Mouse (Mus musculus) liver, embryonic 15.5 days (tissue): Measurements from ENCODE around the gene Gm20388. TPM values are rescaled to one million over a fixed set of nuclear protein-coding genes. Genes with fewer than 3 reads are reported as not detected.

Source experiments
- ATAC-seq: fragments of 200-750 bp; cut with Nextera tagmentation; 2 replicates; pipeline ENCODE4 v1.8.0; 2017; ENCODE audit warnings: moderate number of reproducible peaks, mild to moderate bottlenecking, moderate library complexity; ENCODE audit not compliant: insufficient read depth
- H3K27ac ChIP-seq: fragments of 300-500 bp; sonication (generic); replicated peaks from 2 replicates; pipeline ENCODE4 v1.5.1; 2015; ENCODE audit warnings: mild to moderate bottlenecking, inconsistent platforms
- H3K27me3 ChIP-seq: fragments of 300-500 bp; sonication (generic); 2 replicates; pipeline ENCODE4 v1.6.1; 2015; ENCODE audit warnings: mild to moderate bottlenecking, inconsistent platforms
- H3K36me3 ChIP-seq: fragments of 300-500 bp; sonication (generic); replicated peaks from 2 replicates; pipeline ENCODE4 v1.6.1; 2015; ENCODE audit warnings: moderate library complexity, mild to moderate bottlenecking, inconsistent platforms
- H3K4me1 ChIP-seq: fragments of 300-500 bp; sonication (generic); replicated peaks from 2 replicates; pipeline ENCODE4 v1.6.1; 2015; ENCODE audit warnings: inconsistent platforms
- H3K4me2 ChIP-seq: fragments of 300-500 bp; sonication (generic); 2 replicates; pipeline ENCODE4 v1.6.1; 2015; ENCODE audit warnings: moderate library complexity, mild to moderate bottlenecking, inconsistent platforms
- H3K4me3 ChIP-seq: fragments of 300-500 bp; sonication (generic); replicated peaks from 2 replicates; pipeline ENCODE4 v1.5.1; 2015; ENCODE audit warnings: mild to moderate bottlenecking, inconsistent platforms
- H3K9ac ChIP-seq: fragments of 300-500 bp; sonication (generic); 2 replicates; pipeline ENCODE4 v1.6.1; 2015; ENCODE audit warnings: moderate library complexity, mild to moderate bottlenecking, inconsistent platforms
- H3K9me3 ChIP-seq: fragments of 300-500 bp; sonication (generic); replicated peaks from 2 replicates; pipeline ENCODE4 v1.6.1; 2016; ENCODE audit warnings: inconsistent platforms
- WGBS: fragments of 180-500 bp; shearing (Covaris S2); methylation state at CpG from one replicate; pipeline ENCODE4 v1.1.7; 2015; ENCODE audit warnings: mixed read lengths; ENCODE audit not compliant: insufficient replicate concordance; 5-methylcytosine and 5-hydroxymethylcytosine counted together
- polyA plus RNA-seq: library from polyadenylated mRNA; unstranded; fragments of >200 nt; fragmentation: Nextera tagmentation; extraction: Ambion mirVana; gene quantifications from 2 replicates; pipeline ENCODE4 v1.2.1, GENCODE M21; 2015

The Gm20388 gene
- polyA plus RNA-seq, 1 experiment from 2014 or later = not detected

GRCm38 (mm10) chr8:120293421-120294357 lies 383.0 kb downstream of the Gm20388 start:
- ATAC-seq = peak; percentile 89
- H3K4me1 ChIP-seq = peaks cover 90% of the 10 kb centered on the region
- H3K9me3 ChIP-seq = no peaks in the 10 kb centered on the region
- WGBS = 12% methylated on average over 18 of the region's 18 CpGs
- no peaks in the 10 kb centered on the region for H3K36me3 ChIP-seq
- H3K4me3 ChIP-seq = peak overlapping the region; percentile 65
- peak overlapping the region; percentile 76 for H3K9ac ChIP-seq
- peak overlapping the region; percentile 86 for H3K4me2 ChIP-seq
- peak overlapping the region; percentile 97 for H3K27ac ChIP-seq
- no peaks in the 10 kb centered on the region for H3K27me3 ChIP-seq

GRCm38 (mm10) chr8:120294982-120295870 lies 384.6 kb downstream of the Gm20388 start:
- peak overlapping the region; percentile 86 for H3K4me2 ChIP-seq
- no peaks in the 10 kb centered on the region for H3K27me3 ChIP-seq
- H3K4me3 ChIP-seq = peak overlapping the region; percentile 65
- peaks cover 78% of the 10 kb centered on the region for H3K4me1 ChIP-seq
- H3K27ac ChIP-seq = peak overlapping the region; percentile 97
- peak overlapping the region; percentile 76 for H3K9ac ChIP-seq
- ATAC-seq = peak; percentile 46
- H3K36me3 ChIP-seq = no peaks in the 10 kb centered on the region
- no peaks in the 10 kb centered on the region for H3K9me3 ChIP-seq
- WGBS = 29% methylated on average over 17 of the region's 17 CpGs

- Histone ChIP-seq H3K4me2 (no peak overlapping the region), H3K27ac (no peak overlapping the region), H3K4me1 (peaks cover 72% of the 10 kb centered on the region), H3K9ac (no peak overlapping the region), H3K36me3 (no peaks in the 10 kb centered on the region), H3K9me3 (no peaks in the 10 kb centered on the region), H3K27me3 (no peaks in the 10 kb centered on the region), H3K4me3 (no peak overlapping the region)
- ATAC-seq = no peak
- WGBS = 74% methylated on average over 5 of the region's 5 CpGs
Observed at GRCm38 (mm10) chr8:120297000-120297399, 386.4 kb downstream of the Gm20388 start.

GRCm38 (mm10) chr8:120298601-120299532 lies 388.2 kb downstream of the Gm20388 start:
- no peak overlapping the region for H3K9ac ChIP-seq
- H3K4me2 ChIP-seq = no peak overlapping the region
- no peaks in the 10 kb centered on the region for H3K9me3 ChIP-seq
- 80% methylated on average over 22 of the region's 22 CpGs for WGBS
- no peak overlapping the region for H3K4me3 ChIP-seq
- peaks cover 53% of the 10 kb centered on the region for H3K4me1 ChIP-seq
- no peak for ATAC-seq
- H3K27ac ChIP-seq = no peak overlapping the region
- no peaks in the 10 kb centered on the region for H3K27me3 ChIP-seq
- H3K36me3 ChIP-seq = no peaks in the 10 kb centered on the region

DNA sequence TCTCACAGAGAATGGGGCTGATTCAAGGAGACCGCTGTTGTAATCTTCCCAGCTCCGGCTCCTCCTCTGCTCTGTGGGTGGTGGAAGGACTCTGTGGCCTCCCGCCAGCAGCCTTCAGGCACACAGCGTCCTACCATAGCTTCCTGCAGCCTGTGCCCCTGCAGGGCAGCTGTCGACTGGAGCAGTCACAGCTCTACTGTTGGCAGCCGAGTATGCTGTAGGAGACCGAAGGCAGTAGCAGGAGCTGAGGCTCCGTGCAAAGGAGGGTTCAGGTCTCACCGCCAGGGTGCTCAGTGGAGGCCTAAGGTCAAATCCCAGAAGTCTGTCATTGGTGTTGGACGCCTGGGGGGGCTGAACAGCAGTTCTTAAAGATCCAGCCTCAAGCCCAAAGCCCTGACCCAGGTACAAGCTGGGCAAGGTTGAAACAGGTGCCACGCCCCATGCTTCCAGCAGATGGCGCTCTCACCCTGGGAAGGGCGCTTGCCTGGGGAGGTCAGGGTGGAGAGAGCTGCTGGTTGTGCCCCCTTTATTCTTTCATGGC lies 390.0 kb downstream of the Gm20388 start:
- no peaks in the 10 kb centered on the region for H3K27me3 ChIP-seq
- 16% methylated on average over 13 of the region's 13 CpGs for WGBS
- peaks cover 35% of the 10 kb centered on the region for H3K4me1 ChIP-seq
- H3K27ac ChIP-seq = peak overlapping the region; percentile 48
- H3K4me2 ChIP-seq = peak overlapping the region; percentile 54
- no peaks in the 10 kb centered on the region for H3K36me3 ChIP-seq
- peak overlapping the region; percentile 42; the same call in 1 of the 2 replicates for H3K9ac ChIP-seq
- H3K4me3 ChIP-seq = peak overlapping the region; percentile 22; the same call in 1 of the 2 replicates
- ATAC-seq = peak; percentile 65
- H3K9me3 ChIP-seq = no peaks in the 10 kb centered on the region

DNA sequence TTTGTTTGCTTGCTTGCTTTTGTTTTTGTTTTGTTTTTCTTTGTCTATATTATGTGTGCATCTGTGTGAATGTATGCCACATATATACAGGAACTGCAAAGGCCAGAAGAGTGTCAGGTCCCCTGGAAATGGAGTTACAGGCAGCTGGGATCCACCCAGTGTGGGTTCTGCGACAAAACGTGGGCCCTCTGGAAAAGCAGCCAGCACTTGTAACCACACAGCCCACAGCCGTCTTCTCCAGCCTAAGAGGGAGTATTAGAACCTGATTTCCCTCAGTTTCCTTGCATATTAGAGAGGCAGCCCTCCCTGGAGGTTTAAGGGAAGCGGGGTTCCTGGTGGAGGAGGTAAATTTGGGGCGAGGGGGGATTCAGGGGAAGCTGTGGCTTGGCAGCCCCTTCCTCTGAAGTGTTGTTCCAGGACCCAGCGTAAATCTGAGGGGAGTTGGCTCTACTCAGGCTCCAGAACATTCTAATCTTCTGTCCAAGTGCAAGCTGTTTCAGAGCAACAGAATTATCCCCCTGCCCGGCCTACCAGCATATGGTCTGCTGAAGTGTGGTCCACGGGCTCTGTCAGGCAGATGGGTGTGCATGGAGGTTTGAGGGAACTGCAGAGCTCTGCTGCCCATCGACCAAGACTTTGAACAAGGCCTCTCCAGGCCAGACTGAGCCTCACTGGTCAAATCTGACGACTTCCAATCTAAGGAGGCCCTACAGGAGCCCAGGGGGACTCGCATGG lies 392.5 kb downstream of the Gm20388 start:
- no peak overlapping the region for H3K27ac ChIP-seq
- peaks cover 23% of the 10 kb centered on the region for H3K27me3 ChIP-seq
- WGBS = 59% methylated on average over 11 of the region's 11 CpGs

GRCm38 (mm10) chr8:120304097-120304496 lies 393.5 kb downstream of the Gm20388 start:
- ATAC-seq = no peak
- H3K27ac ChIP-seq = no peak overlapping the region
- peaks cover 32% of the 10 kb centered on the region for H3K27me3 ChIP-seq
- no peaks in the 10 kb centered on the region for H3K9me3 ChIP-seq
- no peak overlapping the region for H3K4me2 ChIP-seq
- no peak overlapping the region for H3K9ac ChIP-seq
- WGBS = 67% methylated on average over 9 of the region's 9 CpGs
- H3K4me3 ChIP-seq = no peak overlapping the region
- H3K4me1 ChIP-seq = peaks cover 20% of the 10 kb centered on the region
- no peaks in the 10 kb centered on the region for H3K36me3 ChIP-seq

More for the DNA sequence above, 392.5 kb downstream of the Gm20388 start:
- Histone ChIP-seq H3K4me2 (no peak overlapping the region), H3K4me3 (no peak overlapping the region), H3K9ac (no peak overlapping the region), H3K4me1 (peaks cover 26% of the 10 kb centered on the region), H3K36me3 (no peaks in the 10 kb centered on the region), H3K9me3 (no peaks in the 10 kb centered on the region)
- ATAC-seq = no peak

DNA sequence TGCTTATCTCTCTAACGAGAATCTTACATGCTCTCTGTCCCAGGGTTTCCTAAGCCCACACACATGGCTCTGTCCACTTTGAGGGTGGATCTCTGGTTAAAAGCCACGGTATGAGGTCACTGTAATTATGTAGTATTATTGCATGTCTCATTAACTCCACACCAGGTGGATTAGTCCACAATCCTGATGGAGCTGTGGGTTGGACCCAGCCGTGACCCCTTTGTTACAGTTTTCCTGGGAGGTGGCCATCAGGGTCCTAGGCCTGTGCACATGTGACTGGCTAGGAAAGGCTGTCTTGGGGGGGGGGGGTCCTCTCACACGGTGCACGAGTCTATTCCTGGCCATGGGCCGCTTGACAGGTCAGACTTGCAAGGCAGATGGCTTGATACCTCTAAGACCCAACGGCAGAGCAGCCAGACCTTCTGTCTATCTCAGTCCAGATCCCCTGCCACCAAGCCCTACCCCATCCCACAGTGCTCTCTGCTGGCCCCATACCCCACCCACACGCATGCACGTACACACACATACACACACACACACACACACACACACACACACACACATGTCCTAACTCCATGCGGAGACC lies 395.3 kb downstream of the Gm20388 start:
- H3K27me3 ChIP-seq = peaks cover 38% of the 10 kb centered on the region
- H3K36me3 ChIP-seq = no peaks in the 10 kb centered on the region
- no peaks in the 10 kb centered on the region for H3K9me3 ChIP-seq
- no peak overlapping the region for H3K4me3 ChIP-seq
- no peak overlapping the region for H3K27ac ChIP-seq
- H3K4me1 ChIP-seq = peaks cover 16% of the 10 kb centered on the region
- 75% methylated on average over 10 of the region's 10 CpGs for WGBS
- ATAC-seq = no peak
- H3K4me2 ChIP-seq = no peak overlapping the region
- no peak overlapping the region for H3K9ac ChIP-seq

GRCm38 (mm10) chr8:120307103-120307502 lies 396.5 kb downstream of the Gm20388 start:
- Histone ChIP-seq H3K4me3 (no peak overlapping the region), H3K27me3 (peaks cover 38% of the 10 kb centered on the region), H3K36me3 (no peaks in the 10 kb centered on the region), H3K27ac (no peak overlapping the region), H3K4me2 (no peak overlapping the region), H3K9ac (no peak overlapping the region), H3K4me1 (peaks cover 11% of the 10 kb centered on the region; the same call in 1 of the 2 replicates), H3K9me3 (no peaks in the 10 kb centered on the region)
- ATAC-seq = no peak
- 15% methylated on average over 16 of the region's 16 CpGs for WGBS
